Mouse (Mus musculus) limb, embryonic 13.5 days (tissue): Measurements from ENCODE around the gene Il31ra. TPM values are rescaled to one million over a fixed set of nuclear protein-coding genes. Genes with fewer than 3 reads are reported as not detected.
"Not testable (repeated sequence)": the region's sequence is repeated elsewhere in the genome, so short reads cannot be mapped to it uniquely, and the experiment has no call there.

Experiments used
- ATAC-seq: fragments of 200-750 bp; cut with Nextera tagmentation; 2 replicates; pipeline ENCODE4 v1.8.0; 2017; ENCODE audit warnings: low read depth, moderate number of reproducible peaks, moderate TSS enrichment; ENCODE audit not compliant: low FRiP score
- H3K27ac ChIP-seq: fragments of 300-500 bp; sonication (generic); 2 replicates; pipeline ENCODE4 v1.5.1; 2015; ENCODE audit warnings: inconsistent platforms, mild to moderate bottlenecking, moderate library complexity
- H3K27me3 ChIP-seq: fragments of 300-500 bp; sonication (generic); 2 replicates; pipeline ENCODE4 v1.6.1; 2015; ENCODE audit warnings: mild to moderate bottlenecking, inconsistent platforms
- H3K36me3 ChIP-seq: fragments of 300-500 bp; sonication (generic); 2 replicates; pipeline ENCODE4 v1.6.1; 2015; ENCODE audit warnings: inconsistent platforms, mild to moderate bottlenecking, moderate library complexity
- H3K4me1 ChIP-seq: fragments of 300-500 bp; sonication (generic); 2 replicates; pipeline ENCODE4 v1.6.1; 2015; ENCODE audit warnings: inconsistent platforms
- H3K4me2 ChIP-seq: fragments of 300-500 bp; sonication (generic); replicated peaks from 2 replicates; pipeline ENCODE4 v1.6.1; 2015; ENCODE audit warnings: inconsistent platforms, mild to moderate bottlenecking, moderate library complexity
- H3K4me3 ChIP-seq: fragments of 300-500 bp; sonication (generic); 2 replicates; pipeline ENCODE4 v1.5.1; 2015; ENCODE audit warnings: moderate library complexity, mild to moderate bottlenecking, inconsistent platforms
- H3K9ac ChIP-seq: fragments of 300-500 bp; sonication (generic); 2 replicates; pipeline ENCODE4 v1.6.1; 2015; ENCODE audit warnings: mild to moderate bottlenecking, inconsistent platforms
- H3K9me3 ChIP-seq: fragments of 300-500 bp; sonication (generic); 2 replicates; pipeline ENCODE4 v1.6.1; 2016; ENCODE audit warnings: inconsistent platforms
- WGBS: fragments of 180-500 bp; shearing (Covaris S2); methylation state at CpG from one replicate; pipeline ENCODE4 v1.1.7; 2015; 5-methylcytosine and 5-hydroxymethylcytosine counted together
- polyA plus RNA-seq: library from polyadenylated mRNA; unstranded; fragments of >200 nt; fragmentation: Nextera tagmentation; extraction: Ambion mirVana; gene quantifications from 2 replicates; pipeline ENCODE4 v1.2.1, GENCODE M21; 2015

The Il31ra gene
- polyA plus RNA-seq, 1 experiment from 2014 or later, result 0.05 TPM

GRCm38 (mm10) chr13:112590254-112590653 is 3.9 kb downstream of the Il31ra start:
- H3K4me1 ChIP-seq, result peaks cover under 1% of the 10 kb centered on the region; the same call in 1 of the 2 replicates
- H3K27ac ChIP-seq, result no peak overlapping the region
- H3K4me2 ChIP-seq, result no peak overlapping the region
- H3K27me3 ChIP-seq, result no peaks in the 10 kb centered on the region
- no peaks in the 10 kb centered on the region for H3K36me3 ChIP-seq
- no peak overlapping the region for H3K4me3 ChIP-seq
- no peaks in the 10 kb centered on the region for H3K9me3 ChIP-seq
- H3K9ac ChIP-seq, result no peak overlapping the region
- ATAC-seq, result no peak
- WGBS, result 48% methylated on average over 2 of the region's 2 CpGs

DNA sequence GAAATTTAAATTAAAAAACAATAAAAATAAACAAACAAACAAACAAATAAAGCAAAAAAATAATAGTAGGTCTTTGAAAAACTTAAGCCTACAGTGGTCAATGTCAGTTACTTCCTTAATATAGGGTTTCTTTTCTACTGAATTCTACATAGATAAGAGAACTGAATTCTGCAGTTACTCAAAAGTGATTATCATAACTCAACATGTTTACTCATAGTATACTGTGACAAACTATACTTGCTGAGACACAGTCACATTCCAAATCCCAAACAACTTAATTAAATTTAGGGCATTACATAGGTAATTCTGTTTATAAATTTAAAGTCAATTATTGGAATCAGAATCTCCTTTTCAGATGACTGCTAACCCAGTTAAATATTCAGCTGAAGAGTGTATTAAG is 4.5 kb downstream of the Il31ra start:
- ATAC-seq, result no peak
- Histone ChIP-seq H3K27ac (no peak overlapping the region), H3K27me3 (no peaks in the 10 kb centered on the region), H3K9me3 (no peaks in the 10 kb centered on the region), H3K4me1 (peaks cover 7% of the 10 kb centered on the region; the same call in 1 of the 2 replicates), H3K4me3 (no peak overlapping the region), H3K9ac (no peak overlapping the region), H3K36me3 (no peaks in the 10 kb centered on the region), H3K4me2 (no peak overlapping the region)

DNA sequence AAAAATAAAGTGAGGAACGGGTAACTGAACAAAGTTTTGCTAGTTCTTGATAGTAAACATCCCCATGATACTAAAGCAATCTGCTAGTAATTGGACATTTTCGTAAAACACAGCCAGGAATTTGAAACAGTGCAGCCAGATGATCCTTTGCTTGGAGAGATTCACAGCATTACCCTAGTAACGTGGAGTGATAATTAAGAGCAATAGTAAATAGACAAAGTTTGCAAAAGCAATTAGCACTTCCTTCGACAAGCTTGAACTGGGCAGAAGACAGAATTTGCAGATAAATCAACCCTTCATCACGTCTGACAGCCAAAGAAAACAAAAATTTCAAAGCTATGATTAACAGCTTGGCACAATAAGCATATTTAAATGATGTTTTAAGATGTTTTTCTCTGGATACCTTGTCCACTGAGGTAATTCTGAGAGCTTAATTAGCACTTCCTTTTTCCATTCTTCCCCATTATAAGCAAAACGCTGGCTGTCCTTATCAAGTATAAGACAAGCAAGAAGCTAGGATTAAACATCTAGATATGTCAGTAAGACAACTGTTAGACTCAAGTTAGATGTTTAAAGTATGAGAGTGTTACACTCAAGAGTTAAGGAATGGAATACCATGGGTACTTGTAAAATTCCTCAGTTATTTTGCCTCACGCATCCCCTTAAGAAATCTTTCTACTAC is 9.5 kb downstream of the Il31ra start:
- H3K27ac ChIP-seq, result no peak overlapping the region
- 17% methylated on average over 7 of the region's 7 CpGs for WGBS
- H3K36me3 ChIP-seq, result no peaks in the 10 kb centered on the region
- H3K9me3 ChIP-seq, result no peaks in the 10 kb centered on the region
- no peak for ATAC-seq
- no peak overlapping the region for H3K4me2 ChIP-seq
- peaks cover 28% of the 10 kb centered on the region for H3K4me1 ChIP-seq
- no peak overlapping the region for H3K9ac ChIP-seq
- peaks cover 4% of the 10 kb centered on the region; the same call in 1 of the 2 replicates for H3K27me3 ChIP-seq
- no peak overlapping the region for H3K4me3 ChIP-seq

DNA sequence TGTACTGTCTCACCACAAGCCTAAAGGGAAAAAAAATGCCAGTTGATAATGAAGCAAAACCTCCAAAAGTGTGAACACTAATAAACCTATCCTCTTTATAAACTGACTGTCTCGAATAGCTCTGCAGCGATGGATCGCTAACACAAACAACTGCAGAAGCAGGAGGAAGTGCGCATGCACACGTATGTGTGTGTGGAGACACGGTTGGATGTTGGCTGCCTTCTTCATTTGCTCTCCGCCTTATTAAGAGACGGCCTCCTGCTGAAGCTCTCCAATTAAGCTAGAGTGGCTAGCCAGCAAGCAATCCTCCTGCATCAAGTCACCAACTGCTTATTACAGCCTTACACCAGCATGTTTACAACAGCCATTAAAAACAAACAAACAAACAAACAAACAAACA is 11.9 kb downstream of the Il31ra start:
- no peak for ATAC-seq
- no peak overlapping the region for H3K4me3 ChIP-seq
- peaks cover 3% of the 10 kb centered on the region; the same call in 1 of the 2 replicates for H3K9me3 ChIP-seq
- H3K4me1 ChIP-seq, result peaks cover 33% of the 10 kb centered on the region
- no peak overlapping the region for H3K27ac ChIP-seq
- WGBS, result 54% methylated on average over 8 of the region's 8 CpGs
- no peaks in the 10 kb centered on the region for H3K36me3 ChIP-seq
- H3K9ac ChIP-seq, result no peak overlapping the region
- peaks cover 4% of the 10 kb centered on the region; the same call in 1 of the 2 replicates for H3K27me3 ChIP-seq
- H3K4me2 ChIP-seq, result no peak overlapping the region

DNA sequence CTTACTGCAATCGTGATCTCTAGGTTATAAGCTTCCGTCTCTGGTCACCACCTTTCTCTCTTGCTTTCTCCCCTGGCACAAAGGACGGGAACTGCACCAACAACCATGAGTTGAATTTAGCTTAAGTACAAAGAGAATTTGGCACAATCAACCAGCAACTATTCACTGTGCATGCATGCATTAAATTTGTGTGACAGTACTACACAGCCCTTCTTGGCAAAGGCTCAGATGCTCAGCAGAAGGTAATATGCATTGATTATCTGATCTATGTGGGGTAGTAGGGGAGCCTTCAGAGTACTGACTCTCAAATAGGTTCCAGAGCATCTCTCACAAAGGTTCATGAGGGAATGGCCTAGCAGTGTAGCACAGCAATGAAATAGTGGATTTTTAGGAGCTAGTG is 12.4 kb downstream of the Il31ra start:
- no peaks in the 10 kb centered on the region for H3K36me3 ChIP-seq
- peaks cover 4% of the 10 kb centered on the region; the same call in 1 of the 2 replicates for H3K27me3 ChIP-seq
- WGBS, result 70% methylated on average over 3 of the region's 3 CpGs
- no peak overlapping the region for H3K4me2 ChIP-seq
- no peak overlapping the region for H3K9ac ChIP-seq
- no peak for ATAC-seq
- peaks cover 33% of the 10 kb centered on the region for H3K4me1 ChIP-seq
- H3K27ac ChIP-seq, result no peak overlapping the region
- peaks cover 3% of the 10 kb centered on the region; the same call in 1 of the 2 replicates for H3K9me3 ChIP-seq
- no peak overlapping the region for H3K4me3 ChIP-seq

DNA sequence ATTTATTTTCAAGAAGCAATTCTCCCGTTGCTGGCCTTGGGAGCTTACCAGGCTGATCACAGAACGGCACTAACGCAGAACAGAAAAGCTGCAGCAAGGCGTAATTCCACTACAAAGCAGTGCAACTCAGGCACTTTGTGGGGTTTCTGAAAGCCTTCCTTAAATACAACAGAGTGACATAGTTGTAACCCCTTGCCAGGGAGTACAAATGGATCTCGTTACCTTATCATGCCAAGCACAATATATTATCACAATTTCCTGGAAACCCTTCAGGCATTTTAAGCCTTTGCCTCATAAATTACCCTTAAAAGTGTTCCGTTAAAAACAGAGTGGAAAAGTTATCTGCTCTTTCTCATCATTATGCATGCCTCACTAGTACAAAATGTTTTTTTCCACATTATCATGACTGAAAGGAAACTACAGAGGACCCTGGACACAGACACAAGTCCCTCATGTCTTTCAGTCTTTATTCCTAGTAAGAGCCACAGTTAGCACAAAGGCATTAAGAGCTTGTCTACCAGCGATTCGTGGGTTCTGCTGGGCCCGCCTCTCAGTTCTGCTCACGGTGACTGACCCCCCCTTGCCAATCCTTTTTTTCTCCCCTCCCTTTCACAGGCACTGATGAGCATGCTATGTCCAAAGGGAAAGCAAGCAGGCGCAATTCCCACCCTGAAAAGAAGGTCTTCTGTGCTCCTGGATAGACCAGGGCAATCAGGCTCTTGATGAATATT is 13.4 kb downstream of the Il31ra start:
- WGBS, result 20% methylated on average over 11 of the region's 11 CpGs

GRCm38 (mm10) chr13:112578041-112578440 is 16.1 kb downstream of the Il31ra start:
- H3K4me3 ChIP-seq, ATAC-seq, H3K4me2 ChIP-seq, H3K36me3 ChIP-seq, H3K27me3 ChIP-seq, H3K27ac ChIP-seq, H3K9me3 ChIP-seq, H3K9ac ChIP-seq: not testable (repeated sequence)
- H3K4me1 ChIP-seq, result peaks cover 21% of the 10 kb centered on the region
- 95% methylated on average over 11 of the region's 11 CpGs for WGBS

More for the DNA sequence above, 13.4 kb downstream of the Il31ra start:
- no peak overlapping the region for H3K4me2 ChIP-seq
- no peak overlapping the region for H3K9ac ChIP-seq
- no peak for ATAC-seq
- H3K27ac ChIP-seq, result no peak overlapping the region
- H3K9me3 ChIP-seq, result peaks cover 3% of the 10 kb centered on the region; the same call in 1 of the 2 replicates
- H3K4me3 ChIP-seq, result no peak overlapping the region
- H3K27me3 ChIP-seq, result peaks cover 4% of the 10 kb centered on the region; the same call in 1 of the 2 replicates
- H3K36me3 ChIP-seq, result no peaks in the 10 kb centered on the region
- H3K4me1 ChIP-seq, result peaks cover 33% of the 10 kb centered on the region

DNA sequence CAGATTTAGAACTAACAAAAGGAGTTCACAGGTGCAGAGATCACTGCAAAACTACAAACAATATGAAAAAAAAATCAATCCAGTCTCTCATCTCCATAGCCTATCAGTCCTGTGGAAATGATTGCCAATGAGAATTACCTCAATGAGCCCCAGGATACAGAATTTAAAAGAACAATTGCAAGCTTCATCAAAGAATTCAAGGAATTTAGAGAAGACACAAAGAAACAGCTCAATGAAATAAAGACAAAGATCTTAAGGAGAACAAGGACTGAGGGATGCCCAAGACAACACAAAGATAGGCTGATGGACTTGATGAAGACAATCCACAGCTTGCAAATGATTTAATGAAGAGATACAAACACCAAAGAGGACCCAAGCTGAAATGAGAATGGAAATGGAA is 20.4 kb downstream of the Il31ra start:
- no peak overlapping the region for H3K4me2 ChIP-seq
- ATAC-seq, result no peak
- H3K9me3 ChIP-seq, result peaks cover 3% of the 10 kb centered on the region; the same call in 1 of the 2 replicates
- no peak overlapping the region for H3K27ac ChIP-seq
- no peaks in the 10 kb centered on the region for H3K27me3 ChIP-seq
- no peak overlapping the region for H3K4me3 ChIP-seq
- no peaks in the 10 kb centered on the region for H3K36me3 ChIP-seq
- no peak overlapping the region for H3K9ac ChIP-seq
- H3K4me1 ChIP-seq, result no peaks in the 10 kb centered on the region

DNA sequence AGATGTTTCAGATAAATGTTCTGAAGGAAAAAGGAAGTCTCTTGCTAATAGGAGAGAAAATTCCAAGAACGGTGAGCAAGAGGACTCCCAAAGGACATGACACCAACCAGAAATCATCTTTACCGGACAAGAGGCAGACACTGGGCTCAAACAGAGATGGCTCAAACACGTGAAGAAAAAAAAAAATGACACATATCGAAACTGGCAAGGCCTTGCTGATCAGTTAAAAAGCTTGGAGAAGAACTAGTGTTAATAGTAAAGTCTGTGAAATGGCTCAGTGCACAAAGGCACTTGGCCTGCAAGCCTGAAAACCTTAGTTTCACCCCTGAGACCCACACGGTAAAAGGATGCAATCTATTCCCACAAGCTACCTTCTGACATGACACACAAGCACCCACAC is 23.4 kb downstream of the Il31ra start:
- Histone ChIP-seq H3K9me3 (no peaks in the 10 kb centered on the region), H3K9ac (no peak overlapping the region), H3K27ac (no peak overlapping the region), H3K27me3 (no peaks in the 10 kb centered on the region), H3K4me1 (no peaks in the 10 kb centered on the region), H3K36me3 (no peaks in the 10 kb centered on the region), H3K4me3 (no peak overlapping the region), H3K4me2 (no peak overlapping the region)
- WGBS, result 74% methylated on average over 5 of the region's 5 CpGs
- no peak for ATAC-seq

DNA sequence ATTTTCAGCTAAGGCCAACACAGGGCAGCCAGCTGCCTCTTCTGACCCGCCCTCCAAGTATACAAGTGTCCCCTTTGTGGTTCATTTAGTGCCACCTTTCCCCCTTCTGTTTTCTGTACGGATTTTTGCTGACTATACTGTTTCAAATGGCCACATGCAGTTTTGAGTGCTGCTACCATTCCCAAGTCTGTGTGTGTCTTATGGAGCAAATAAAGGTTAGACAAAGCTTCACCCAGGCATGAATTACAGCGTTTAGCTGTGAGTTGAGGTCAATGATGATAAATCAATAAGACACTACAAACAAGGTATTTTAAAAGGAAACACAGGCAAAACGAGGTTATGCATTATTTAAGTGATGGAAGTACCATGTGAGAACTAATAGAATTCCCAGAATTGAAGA is 24.6 kb downstream of the Il31ra start:
- WGBS, result 36% methylated on average over 4 of the region's 4 CpGs
- no peak overlapping the region for H3K4me2 ChIP-seq

DNA sequence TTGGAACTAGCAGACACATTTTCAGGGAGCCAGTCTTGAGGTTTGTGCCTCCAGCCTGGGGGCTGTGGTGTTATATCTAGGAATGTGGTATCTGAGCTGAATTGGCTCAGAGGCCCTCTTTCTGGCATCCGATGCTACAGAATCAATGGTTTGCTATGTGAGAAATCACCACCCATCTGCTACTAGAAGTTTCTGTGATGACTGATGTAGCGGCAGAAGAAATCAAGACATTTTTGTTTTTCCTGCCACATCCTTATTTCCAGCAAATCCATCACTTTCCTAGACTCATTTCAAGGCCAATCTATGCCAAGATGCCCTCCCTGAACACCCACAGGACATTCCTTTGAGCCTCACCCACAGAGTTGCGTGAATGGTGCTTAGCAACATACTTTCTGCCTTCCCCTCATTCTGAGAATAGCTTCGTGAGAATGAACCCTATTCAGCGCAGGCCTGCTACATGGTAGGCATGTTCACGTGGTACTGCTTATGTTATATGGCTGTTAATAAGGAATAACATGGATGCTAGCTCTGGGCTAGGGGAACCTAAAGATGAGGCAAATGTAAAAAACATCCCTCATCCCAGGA is 33.5 kb downstream of the Il31ra start:
- no peaks in the 10 kb centered on the region for H3K4me1 ChIP-seq
- H3K4me2 ChIP-seq, result no peak overlapping the region
- H3K27me3 ChIP-seq, result no peaks in the 10 kb centered on the region
- H3K36me3 ChIP-seq, result no peaks in the 10 kb centered on the region
- WGBS, result 88% methylated on average over 6 of the region's 6 CpGs
- no peak for ATAC-seq
- H3K4me3 ChIP-seq, result no peak overlapping the region
- no peak overlapping the region for H3K9ac ChIP-seq
- no peak overlapping the region for H3K27ac ChIP-seq
- no peaks in the 10 kb centered on the region for H3K9me3 ChIP-seq

More for the DNA sequence above, 24.6 kb downstream of the Il31ra start:
- H3K27ac ChIP-seq, result no peak overlapping the region
- H3K4me1 ChIP-seq, result no peaks in the 10 kb centered on the region
- no peaks in the 10 kb centered on the region for H3K9me3 ChIP-seq
- no peak for ATAC-seq
- H3K27me3 ChIP-seq, result no peaks in the 10 kb centered on the region
- no peak overlapping the region for H3K4me3 ChIP-seq
- no peaks in the 10 kb centered on the region for H3K36me3 ChIP-seq
- H3K9ac ChIP-seq, result no peak overlapping the region

GRCm38 (mm10) chr13:112556501-112556900 is 37.7 kb downstream of the Il31ra start:
- Histone ChIP-seq H3K4me1 (no peaks in the 10 kb centered on the region), H3K4me3 (no peak overlapping the region), H3K4me2 (no peak overlapping the region), H3K9me3 (no peaks in the 10 kb centered on the region), H3K27ac (no peak overlapping the region), H3K36me3 (no peaks in the 10 kb centered on the region), H3K27me3 (no peaks in the 10 kb centered on the region), H3K9ac (no peak overlapping the region)
- 58% methylated on average over 2 of the region's 2 CpGs for WGBS
- ATAC-seq, result no peak
